Mouse (Mus musculus): Measurements from ENCODE around the gene Nr1d2.
"Not testable (repeated sequence)": the region's sequence is repeated elsewhere in the genome, so short reads cannot be mapped to it uniquely, and the experiment has no call there.

Nr1d2 gene

DNA sequence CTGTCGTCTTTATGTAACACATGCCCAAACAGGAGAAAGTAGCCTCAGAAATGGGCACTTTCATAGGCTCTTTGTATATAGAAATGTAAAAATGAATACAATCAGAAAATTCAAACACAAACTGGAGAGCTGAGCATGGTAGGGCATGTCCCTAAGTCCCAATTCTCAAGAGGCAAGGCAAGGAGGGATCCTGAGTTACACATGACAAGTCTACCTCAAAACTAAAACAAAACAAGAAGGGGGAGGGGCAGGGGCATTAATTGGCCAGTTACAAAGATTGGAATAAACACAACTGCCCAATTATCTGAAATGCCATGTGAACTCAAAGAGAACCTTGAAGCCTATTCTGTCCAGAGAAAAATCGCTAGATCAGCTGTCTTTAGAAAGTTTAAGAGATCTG lies 5.9 kb downstream of the Nr1d2 start:
- no peak for DNase-seq (ENCODE audit: low read depth, low spot score)

- DNase-seq (ENCODE audit: low read depth, low spot score) = not testable (repeated sequence)
Observed at GRCm38 (mm10) chr14:18231866-18232265, 7.1 kb downstream of the Nr1d2 start.

DNA sequence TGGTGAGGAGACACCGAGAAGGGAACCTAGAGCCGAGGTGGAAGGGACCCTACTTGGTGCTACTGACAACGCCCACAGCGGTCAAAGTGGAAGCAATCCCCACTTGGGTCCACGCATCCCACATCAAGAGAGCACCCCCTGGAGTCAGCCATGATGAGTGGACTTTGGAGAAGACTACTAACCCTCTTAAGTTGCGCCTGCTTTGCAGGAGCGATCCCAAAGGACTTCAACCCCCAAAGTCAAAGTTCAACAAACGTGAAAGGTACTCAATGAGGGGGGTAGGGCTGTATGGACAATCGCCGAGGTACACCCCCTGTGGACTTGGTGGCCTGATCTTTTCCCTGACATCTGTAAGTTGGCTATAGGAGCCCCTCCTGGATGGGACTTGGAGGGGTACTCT lies 9.2 kb downstream of the Nr1d2 start:
- DNase-seq (ENCODE audit: low read depth, low spot score) = not testable (repeated sequence)

- DNase-seq (ENCODE audit: low read depth, low spot score) = not testable (repeated sequence)
Observed at GRCm38 (mm10) chr14:18226181-18226580, 12.7 kb downstream of the Nr1d2 start.

- not testable (repeated sequence) for DNase-seq (ENCODE audit: low read depth, low spot score)
Observed at GRCm38 (mm10) chr14:18225431-18225830, 13.5 kb downstream of the Nr1d2 start.

DNA sequence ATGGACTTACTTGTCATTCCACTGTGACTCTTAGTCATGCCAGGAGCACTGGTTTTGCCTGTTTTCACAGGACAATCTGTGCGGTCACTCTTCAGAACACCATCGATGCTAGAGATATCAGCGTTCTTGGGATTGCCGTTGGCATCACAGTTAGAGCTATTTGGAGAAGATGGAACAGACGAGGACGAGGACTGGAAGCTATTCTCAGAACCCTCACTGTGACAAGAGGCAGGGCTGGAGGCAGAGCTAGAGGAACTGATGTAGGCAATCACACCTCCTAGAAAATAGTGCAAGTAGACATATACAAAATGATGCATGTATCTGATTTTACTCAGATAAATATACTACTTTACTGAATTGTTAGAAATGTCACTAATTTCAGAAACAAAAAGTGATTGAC lies 16.9 kb downstream of the Nr1d2 start:
- no peak for DNase-seq (ENCODE audit: low read depth, low spot score)

GRCm38 (mm10) chr14:18217158-18217557 lies 21.8 kb downstream of the Nr1d2 start:
- DNase-seq (ENCODE audit: low read depth, low spot score) = no peak

- DNase-seq (ENCODE audit: low read depth, low spot score) = no peak
Observed at GRCm38 (mm10) chr14:18216428-18216827, 22.5 kb downstream of the Nr1d2 start.

DNA sequence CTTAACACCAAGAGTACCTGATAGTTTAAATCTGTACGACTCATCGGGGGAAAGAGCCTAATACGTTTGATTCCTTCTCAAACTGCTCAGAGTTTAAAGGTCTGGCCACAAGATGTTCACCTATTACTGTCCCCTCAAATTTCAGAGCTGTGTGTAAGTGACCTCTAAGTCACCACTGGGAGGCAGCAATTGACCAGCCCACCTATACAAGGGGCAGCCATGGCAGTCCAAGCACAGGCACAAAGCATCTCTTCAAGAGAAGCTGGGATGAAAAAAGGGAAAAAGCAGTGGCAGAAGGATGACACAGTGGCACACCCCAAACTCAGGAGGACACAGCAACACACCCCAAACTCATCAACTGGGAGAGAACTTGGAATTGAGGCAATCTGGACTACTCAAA lies 28.1 kb downstream of the Nr1d2 start:
- peak; percentile 33 for DNase-seq (ENCODE audit: low read depth, low spot score)

DNA sequence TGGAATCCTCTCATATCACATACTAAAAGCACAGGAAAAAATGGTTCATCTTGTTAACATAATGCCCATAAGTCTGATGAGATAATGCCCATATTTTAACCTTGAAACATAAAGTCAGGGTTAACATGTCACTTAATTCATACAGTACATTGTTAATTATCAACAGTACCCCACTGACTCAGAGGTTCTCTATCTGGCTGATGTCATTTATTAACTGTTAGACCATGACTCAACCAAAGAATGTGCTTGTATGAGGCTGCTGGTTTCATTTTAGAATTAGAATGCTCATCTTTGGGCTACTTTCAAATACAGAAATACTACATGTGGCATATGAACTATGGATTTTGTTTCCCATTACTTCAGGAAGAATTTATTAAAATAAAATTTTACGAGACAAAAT lies 34.6 kb downstream of the Nr1d2 start:
- not testable (repeated sequence) for DNase-seq (ENCODE audit: low read depth, low spot score)

DNA sequence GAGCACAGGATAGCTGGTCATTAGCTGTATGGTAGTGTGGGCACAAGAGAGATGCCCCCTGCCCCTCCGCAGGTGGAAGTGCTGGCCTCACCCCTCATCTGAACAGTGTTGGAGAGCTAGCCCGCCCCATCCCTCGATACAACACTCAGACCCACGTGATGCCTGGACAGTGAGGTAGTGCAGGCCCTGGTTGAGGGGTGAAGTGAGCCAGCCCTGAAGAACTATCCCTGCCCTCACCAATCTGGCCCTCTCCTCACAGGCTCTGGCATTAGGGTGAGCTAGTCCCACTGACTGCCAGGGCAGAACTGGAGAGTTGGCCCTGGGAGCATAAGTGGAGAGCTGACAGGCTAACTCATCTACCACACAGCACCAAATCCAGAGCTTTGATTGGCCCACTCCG lies 37.5 kb downstream of the Nr1d2 start:
- no peak for DNase-seq (ENCODE audit: low read depth, low spot score)

DNA sequence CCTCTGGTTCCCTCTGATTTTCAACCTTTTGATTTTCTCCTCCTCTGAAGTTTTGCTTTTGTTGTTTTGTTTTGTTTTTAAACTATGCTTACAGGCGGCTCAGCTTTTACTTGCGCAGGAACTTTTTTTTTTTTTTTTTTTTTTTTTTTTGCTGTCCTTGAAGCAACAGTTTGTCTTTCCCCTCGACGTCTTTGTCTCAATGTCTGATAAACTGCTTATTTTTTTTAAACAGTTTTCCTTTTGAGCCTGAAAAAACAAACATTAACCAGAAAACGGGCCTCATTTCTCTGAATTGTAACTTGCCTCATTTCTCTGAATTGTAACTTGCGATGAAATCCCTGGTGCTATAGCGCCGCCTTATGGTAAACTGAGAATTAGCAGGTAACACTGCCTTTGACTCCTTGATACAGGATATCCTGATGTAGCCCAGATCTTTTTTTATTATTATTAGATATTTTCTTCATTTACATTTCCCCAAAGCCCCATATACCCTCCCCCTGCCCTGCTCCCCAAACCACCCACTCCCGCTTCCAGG lies 52.0 kb downstream of the Nr1d2 start:
- DNase-seq (ENCODE audit: low read depth, low spot score) = peak; percentile 80

DNA sequence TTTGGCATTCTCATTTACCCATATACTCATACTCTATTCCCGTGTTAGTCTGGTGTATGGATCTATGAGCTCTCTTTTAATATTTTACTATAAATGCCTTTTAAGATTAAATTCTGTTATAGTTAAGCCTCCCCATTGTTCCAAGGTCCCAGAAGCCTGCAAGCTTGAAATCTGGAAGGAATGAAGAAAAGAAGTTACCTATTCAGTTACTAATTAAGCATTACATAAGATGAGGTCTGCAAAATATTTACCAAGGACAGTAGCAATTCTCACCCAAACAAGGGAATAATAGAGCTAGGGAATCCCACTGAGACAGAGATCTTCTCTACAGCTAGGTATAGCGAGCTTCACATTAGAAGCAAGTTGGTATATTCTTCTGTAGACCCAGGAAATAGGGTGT lies 61.4 kb downstream of the Nr1d2 start:
- not testable (repeated sequence) for DNase-seq (ENCODE audit: low read depth, low spot score)

GRCm38 (mm10) chr14:18167597-18167996 lies 71.3 kb downstream of the Nr1d2 start:
- no peak for DNase-seq (ENCODE audit: low read depth, low spot score)

DNA sequence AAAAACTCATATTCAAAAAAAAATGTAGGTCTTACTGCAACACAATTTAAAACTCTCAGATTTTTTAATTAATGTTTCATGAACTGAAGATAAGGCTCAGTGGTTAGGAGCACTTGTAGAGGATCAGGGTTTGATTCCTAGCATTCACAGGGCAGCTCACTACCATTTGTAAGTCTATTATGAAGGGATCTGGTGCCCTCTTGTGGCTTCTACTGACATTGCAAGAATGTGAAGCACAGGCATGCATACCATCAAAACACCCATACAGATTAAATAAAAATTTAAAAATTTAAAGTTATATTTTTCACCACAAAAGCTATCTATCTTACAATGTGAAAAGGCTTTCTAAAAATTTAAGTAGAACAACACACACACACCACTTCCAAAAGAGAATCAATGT lies 71.9 kb downstream of the Nr1d2 start:
- peak; percentile 74 for DNase-seq (ENCODE audit: low read depth, low spot score)

Data from CD4-positive, CD25-positive, alpha-beta regulatory T cell, adult 2 months (primary cell).